Mouse (Mus musculus) MEL (cell line): ENCODE data around the gene Duox1. TPM values are rescaled to one million over a fixed set of nuclear protein-coding genes. Genes with fewer than 3 reads are reported as not detected.

Experiments
- DNase-seq: peaks from one replicate; pipeline ENCODE4 v3.0.0; 2011; ENCODE audit warnings: low read depth, low spot score
- H3K27ac ChIP-seq: 2 replicates; pipeline ENCODE4 v1.5.1; 2012; ENCODE audit warnings: low read depth, mild to moderate bottlenecking, control low read depth, low read length, moderate library complexity; ENCODE audit not compliant: control insufficient read depth
- H3K27me3 ChIP-seq, 2 experiments: fragments of 150-350 bp in 1 of 2; sonication (generic) in 1 of 2; 2 replicates each; pipeline ENCODE4 v1.6.1; 2012; ENCODE audit warnings: low read length in 2 of 2, mild to moderate bottlenecking in 2 of 2, improper control_type of control experiment in 1 of 2, moderate library complexity in 1 of 2; ENCODE audit not compliant: insufficient read depth in 2 of 2, control insufficient read depth in 1 of 2
- H3K36me3 ChIP-seq, 2 experiments: 2 replicates each; pipeline ENCODE4 v1.6.1; 2012 to 2014; ENCODE audit warnings: low read length in 2 of 2, improper control_type of control experiment in 1 of 2, inconsistent platforms in 1 of 2, mild to moderate bottlenecking in 1 of 2; ENCODE audit not compliant: insufficient read depth in 2 of 2, control insufficient read depth in 1 of 2
- H3K4me1 ChIP-seq, 2 experiments: fragments of 150-350 bp in 1 of 2; sonication (generic) in 1 of 2; 2 replicates each; pipeline ENCODE4 v1.6.1; 2012; ENCODE audit warnings: low read length in 2 of 2, improper control_type of control experiment in 1 of 2, mild to moderate bottlenecking in 1 of 2; ENCODE audit not compliant: insufficient read depth in 2 of 2, control insufficient read depth in 1 of 2
- H3K4me3 ChIP-seq, 2 experiments: fragments of 150-350 bp in 1 of 2; sonication (generic) in 1 of 2; 2 replicates each; pipeline ENCODE4 v1.5.1; 2012; ENCODE audit warnings: low read depth in 2 of 2, low read length in 2 of 2, mild to moderate bottlenecking in 2 of 2, moderate library complexity in 2 of 2, control low read depth in 1 of 2, improper control_type of control experiment in 1 of 2; ENCODE audit not compliant: control insufficient read depth in 1 of 2, insufficient read depth in 1 of 2
- H3K79me2 ChIP-seq: 2 replicates; pipeline ENCODE4 v1.6.1; 2012; ENCODE audit warnings: mild to moderate bottlenecking, low read length, moderate library complexity; ENCODE audit not compliant: control insufficient read depth, poor library complexity, insufficient read depth
- H3K9ac ChIP-seq: 2 replicates; pipeline ENCODE4 v1.6.1; 2012; ENCODE audit warnings: low read depth, mild to moderate bottlenecking, control low read depth, low read length, moderate library complexity; ENCODE audit not compliant: control insufficient read depth, poor library complexity, severe bottlenecking
- H3K9me3 ChIP-seq: fragments of 150-350 bp; sonication (generic); replicated peaks from 2 replicates; pipeline ENCODE4 v1.6.1; 2012; ENCODE audit warnings: mild to moderate bottlenecking, low read length, improper control_type of control experiment, moderate library complexity; ENCODE audit not compliant: insufficient read depth
- BHLHE40 ChIP-seq: IDR thresholded peaks from 2 replicates; pipeline ENCODE4 v1.6.1; 2012; ENCODE audit warnings: low read depth, mild to moderate bottlenecking, inconsistent platforms, low read length, improper control_type of control experiment, borderline replicate concordance
- CHD2 ChIP-seq: IDR thresholded peaks from 2 replicates; pipeline ENCODE4 v1.6.1; 2011; ENCODE audit warnings: low read length, improper control_type of control experiment
- CTCF ChIP-seq, 3 experiments: IDR thresholded peaks in 2 of 3; conservative IDR thresholded peaks in 1 of 3; 2 replicates each; pipeline ENCODE4 v1.5.1; 2011 to 2012; ENCODE audit warnings: low read length in 3 of 3, low read depth in 2 of 3, mild to moderate bottlenecking in 2 of 3, improper control_type of control experiment in 1 of 3, inconsistent platforms in 1 of 3, mixed read lengths in 1 of 3, moderate library complexity in 1 of 3; ENCODE audit not compliant: control insufficient read depth in 1 of 3, insufficient read depth in 1 of 3, poor library complexity in 1 of 3, severe bottlenecking in 1 of 3
- E2F4 ChIP-seq: IDR thresholded peaks from 2 replicates; pipeline ENCODE4 v1.6.1; 2011; ENCODE audit warnings: low read depth, low read length, improper control_type of control experiment, borderline replicate concordance
- ELF1 ChIP-seq: IDR thresholded peaks from 2 replicates; pipeline ENCODE4 v1.6.1; 2014; ENCODE audit warnings: low read depth, mild to moderate bottlenecking, inconsistent platforms, low read length, improper control_type of control experiment, moderate library complexity
- EP300 ChIP-seq, 2 experiments: IDR thresholded peaks; 2 replicates each; pipeline ENCODE4 v1.6.1; 2011; ENCODE audit warnings: improper control_type of control experiment in 2 of 2, low read length in 2 of 2, low read depth in 1 of 2, mild to moderate bottlenecking in 1 of 2
- ETS1 ChIP-seq: IDR thresholded peaks from 2 replicates; pipeline ENCODE4 v1.6.1; 2012; ENCODE audit warnings: low read depth, mild to moderate bottlenecking, inconsistent platforms, low read length, improper control_type of control experiment, moderate library complexity
- GABPA ChIP-seq: IDR thresholded peaks from 2 replicates; pipeline ENCODE4 v1.6.1; 2012; ENCODE audit warnings: low read depth, mild to moderate bottlenecking, inconsistent platforms, low read length, improper control_type of control experiment, moderate library complexity
- GATA1 ChIP-seq: IDR thresholded peaks from 2 replicates; pipeline ENCODE4 v1.6.1; 2011; ENCODE audit warnings: low read depth, low read length, improper control_type of control experiment
- HCFC1 ChIP-seq: IDR thresholded peaks from 2 replicates; pipeline ENCODE4 v1.6.1; 2012; ENCODE audit warnings: low read depth, mild to moderate bottlenecking, inconsistent platforms, low read length, improper control_type of control experiment, moderate library complexity
- JUND ChIP-seq: IDR thresholded peaks from 2 replicates; pipeline ENCODE4 v1.6.1; 2011; ENCODE audit warnings: low read depth, mild to moderate bottlenecking, improper control_type of control experiment, low read length
- KAT2A ChIP-seq: conservative IDR thresholded peaks from 2 replicates; pipeline ENCODE4 v1.6.1; 2012; ENCODE audit warnings: low read depth, low read length, improper control_type of control experiment, inconsistent platforms
- MAFK ChIP-seq: IDR thresholded peaks from 2 replicates; pipeline ENCODE4 v1.6.1; 2011; ENCODE audit warnings: low read depth, mild to moderate bottlenecking, low read length, improper control_type of control experiment, borderline replicate concordance
- MAX ChIP-seq: IDR thresholded peaks from 2 replicates; pipeline ENCODE4 v1.6.1; 2011; ENCODE audit warnings: low read length, improper control_type of control experiment
- MAZ ChIP-seq: IDR thresholded peaks from 2 replicates; pipeline ENCODE4 v1.6.1; 2012; ENCODE audit warnings: low read depth, mild to moderate bottlenecking, inconsistent platforms, low read length, improper control_type of control experiment
- MEF2A ChIP-seq: IDR thresholded peaks from 2 replicates; pipeline ENCODE4 v1.6.1; 2014; ENCODE audit warnings: low read depth, mild to moderate bottlenecking, inconsistent platforms, low read length, improper control_type of control experiment; ENCODE audit not compliant: poor library complexity, insufficient replicate concordance, severe bottlenecking; ENCODE audit errors: extremely low read depth
- MXI1 ChIP-seq: IDR thresholded peaks from 2 replicates; pipeline ENCODE4 v1.6.1; 2011; ENCODE audit warnings: mild to moderate bottlenecking, low read depth, low read length, improper control_type of control experiment
- MYB ChIP-seq: IDR thresholded peaks from 2 replicates; pipeline ENCODE4 v1.6.1; 2011; ENCODE audit warnings: mild to moderate bottlenecking, low read depth, low read length, improper control_type of control experiment
- MYC ChIP-seq: IDR thresholded peaks from 2 replicates; pipeline ENCODE4 v1.6.1; 2011; ENCODE audit warnings: low read depth, mild to moderate bottlenecking, low read length, improper control_type of control experiment, moderate library complexity
- NELFE ChIP-seq: IDR thresholded peaks from 2 replicates; pipeline ENCODE4 v1.6.1; 2011; ENCODE audit warnings: low read depth, low read length, improper control_type of control experiment
- NRF1 ChIP-seq: IDR thresholded peaks from 2 replicates; pipeline ENCODE4 v1.6.1; 2014; ENCODE audit warnings: low read depth, mild to moderate bottlenecking, inconsistent platforms, low read length, improper control_type of control experiment, moderate library complexity; ENCODE audit not compliant: poor library complexity, insufficient read depth, severe bottlenecking
- POLR2A ChIP-seq, 2 experiments: IDR thresholded peaks; 2 replicates each; pipeline ENCODE4 v1.6.1; 2011 to 2012; ENCODE audit warnings: low read length in 2 of 2, mild to moderate bottlenecking in 2 of 2, control low read depth in 1 of 2, improper control_type of control experiment in 1 of 2, low read depth in 1 of 2, moderate library complexity in 1 of 2; ENCODE audit not compliant: control insufficient read depth in 1 of 2, insufficient read depth in 1 of 2, poor library complexity in 1 of 2
- POLR2AphosphoS2 ChIP-seq: IDR thresholded peaks from 2 replicates; pipeline ENCODE4 v1.6.1; 2011; ENCODE audit warnings: low read length, improper control_type of control experiment
- POLR2AphosphoS5 ChIP-seq: IDR thresholded peaks from 2 replicates; pipeline ENCODE4 v1.6.1; 2012; ENCODE audit warnings: low read depth, borderline replicate concordance, mild to moderate bottlenecking, inconsistent platforms, low read length, moderate library complexity, mixed read lengths
- RAD21 ChIP-seq: IDR thresholded peaks from 2 replicates; pipeline ENCODE4 v1.6.1; 2011; ENCODE audit warnings: mild to moderate bottlenecking, low read depth, low read length, improper control_type of control experiment
- RCOR1 ChIP-seq: IDR thresholded peaks from 2 replicates; pipeline ENCODE4 v1.6.1; 2012; ENCODE audit warnings: low read depth, mild to moderate bottlenecking, inconsistent platforms, low read length, improper control_type of control experiment
- SMC3 ChIP-seq: IDR thresholded peaks from 2 replicates; pipeline ENCODE4 v1.6.1; 2011; ENCODE audit warnings: low read depth, low read length, improper control_type of control experiment
- TAL1 ChIP-seq: IDR thresholded peaks from 2 replicates; pipeline ENCODE4 v1.6.1; 2012; ENCODE audit warnings: mild to moderate bottlenecking, inconsistent platforms, low read length, moderate library complexity, mixed read lengths
- TBP ChIP-seq: IDR thresholded peaks from 2 replicates; pipeline ENCODE4 v1.8.0; 2011; ENCODE audit warnings: low read depth, low read length, improper control_type of control experiment
- TCF12 ChIP-seq: IDR thresholded peaks from 2 replicates; pipeline ENCODE4 v1.6.1; 2014; ENCODE audit warnings: low read depth, mild to moderate bottlenecking, inconsistent platforms, low read length, improper control_type of control experiment, moderate library complexity
- UBTF ChIP-seq: IDR thresholded peaks from 2 replicates; pipeline ENCODE4 v1.6.1; 2012; ENCODE audit warnings: low read depth, mild to moderate bottlenecking, inconsistent platforms, low read length, improper control_type of control experiment, moderate library complexity, borderline replicate concordance; ENCODE audit not compliant: insufficient read depth
- USF1 ChIP-seq: IDR thresholded peaks from 2 replicates; pipeline ENCODE4 v1.6.1; 2014; ENCODE audit warnings: low read depth, mild to moderate bottlenecking, inconsistent platforms, low read length, improper control_type of control experiment, moderate library complexity
- USF2 ChIP-seq, 2 experiments: IDR thresholded peaks; 2 replicates each; pipeline ENCODE4 v1.6.1; 2011 to 2012; ENCODE audit warnings: improper control_type of control experiment in 2 of 2, low read length in 2 of 2, borderline replicate concordance in 1 of 2, inconsistent platforms in 1 of 2, low read depth in 1 of 2, mild to moderate bottlenecking in 1 of 2; ENCODE audit not compliant: insufficient read depth in 1 of 2
- ZC3H11A ChIP-seq: IDR thresholded peaks from 2 replicates; pipeline ENCODE4 v1.6.1; 2012; ENCODE audit warnings: low read depth, mild to moderate bottlenecking, inconsistent platforms, low read length, improper control_type of control experiment
- ZKSCAN1 ChIP-seq: IDR thresholded peaks from 2 replicates; pipeline ENCODE4 v1.6.1; 2012; ENCODE audit warnings: low read depth, mild to moderate bottlenecking, inconsistent platforms, low read length, improper control_type of control experiment, moderate library complexity
- ZMIZ1 ChIP-seq: IDR thresholded peaks from 2 replicates; pipeline ENCODE4 v1.6.1; 2012; ENCODE audit warnings: low read depth, mild to moderate bottlenecking, inconsistent platforms, low read length, improper control_type of control experiment, moderate library complexity
- ZNF384 ChIP-seq: IDR thresholded peaks from 2 replicates; pipeline ENCODE4 v1.6.1; 2012; ENCODE audit warnings: low read depth, mild to moderate bottlenecking, inconsistent platforms, low read length, improper control_type of control experiment
- polyA plus RNA-seq, 2 experiments: library from polyadenylated mRNA; stranded (reverse) in 1 of 2; unstranded in 1 of 2; fragments of >175 nt in 1 of 2; fragments of >200 nt in 1 of 2; gene quantifications; 2 replicates each; pipeline versions ENCODE4 v1.2.1 to v1.2.4; 2012; ENCODE audit warnings: low replicate concordance in 2 of 2, low read depth in 1 of 2; ENCODE audit not compliant: insufficient read length in 2 of 2, insufficient read depth in 1 of 2, missing spikeins in 1 of 2
- total RNA-seq: library from RNA; depleted of rRNA; stranded (reverse); fragments of 300-350 nt; gene quantifications from 2 replicates; pipeline ENCODE4 v1.2.3, GENCODE M21; 2012

Duox1 gene
- total and polyA plus RNA-seq, 3 experiments: 0.01 TPM; not detected in 2

GRCm38 (mm10) chr2:122364352-122364944 lies 49.0 kb downstream of the Duox1 start:
- DNase-seq: peak; percentile 77
- peak; percentile 53; the same call in 1 of the 2 replicates for TF ChIP-seq RCOR1
- TF ChIP-seq SMC3: no peak
- 0 out of 2 replicates have a peak, but pooled peaks have one; percentile 60 for TF ChIP-seq MAZ
- TF ChIP-seq CTCF (IDR thresholded peaks at IDR 0.05 in 2 of 3, conservative IDR thresholded peaks at IDR 0.05 in 1 of 3; ENCODE audit: control insufficient read depth in 1 of 3, insufficient read depth in 1 of 3, low read depth in 2 of 3, low read length in 3 of 3, poor library complexity in 1 of 3, severe bottlenecking in 1 of 3): no peak
- TF ChIP-seq TAL1: 0 out of 2 replicates have a peak, but pooled peaks have one; percentile 12
- TF ChIP-seq KAT2A: no peak
- TF ChIP-seq ELF1: no peak
- TF ChIP-seq JUND: no peak
- TF ChIP-seq MAFK: no peak
- TF ChIP-seq HCFC1: no peak
- no peak for TF ChIP-seq MXI1
- no peak for TF ChIP-seq MEF2A
- no peak for TF ChIP-seq TBP
- TF ChIP-seq CHD2: no peak
- TF ChIP-seq EP300 (IDR thresholded peaks at IDR 0.05; ENCODE audit: low read depth in 1 of 2, low read length in 2 of 2): peak; percentile 67 to 78
- no peak for TF ChIP-seq POLR2AphosphoS2
- TF ChIP-seq NELFE: no peak
- TF ChIP-seq ZNF384: no peak
- TF ChIP-seq MYC: no peak
- TF ChIP-seq UBTF: no peak
- no peak for TF ChIP-seq NRF1
- TF ChIP-seq BHLHE40: no peak
- peak; percentile 24; the same call in 1 of the 2 replicates for TF ChIP-seq MAX
- TF ChIP-seq ZC3H11A: no peak
- TF ChIP-seq POLR2A (IDR thresholded peaks at IDR 0.05; ENCODE audit: control insufficient read depth in 1 of 2, insufficient read depth in 1 of 2, low read depth in 1 of 2, low read length in 2 of 2, poor library complexity in 1 of 2): no peak
- no peak for TF ChIP-seq ZMIZ1
- no peak for TF ChIP-seq E2F4
- TF ChIP-seq TCF12: peak; percentile 77
- 0 out of 2 replicates have a peak, but pooled peaks have one; percentile 40 for TF ChIP-seq ETS1
- no peak for TF ChIP-seq GABPA
- TF ChIP-seq MYB: no peak
- TF ChIP-seq USF2 (IDR thresholded peaks at IDR 0.05; ENCODE audit: borderline replicate concordance in 1 of 2, insufficient read depth in 1 of 2, low read depth in 1 of 2, low read length in 2 of 2): no peak
- TF ChIP-seq GATA1: peak; percentile 69
- TF ChIP-seq RAD21: no peak
- no peak for TF ChIP-seq USF1
- no peak for TF ChIP-seq POLR2AphosphoS5
- TF ChIP-seq ZKSCAN1: no peak

More at GRCm38 (mm10) chr2:122364352-122364944, 49.0 kb downstream of the Duox1 start:
- Histone ChIP-seq H3K9me3 (no peaks in the 10 kb centered on the region), H3K4me3 (no peak overlapping the region), H3K79me2 (no peaks in the 10 kb centered on the region; the same call in 1 of the 2 replicates), H3K9ac (no peak overlapping the region), H3K4me1 (peaks cover 7 to 18% of the 10 kb centered on the region in 2 experiments), H3K27me3 (no peaks in the 10 kb centered on the region), H3K36me3 (peaks cover 0 to 16% of the 10 kb centered on the region in 2 experiments; a peak in 2 of 4 replicates), H3K27ac (peak overlapping the region; percentile 39)
